Mouse (Mus musculus) monocyte, adult 5-6 weeks (primary cell): ENCODE measurements around the gene Dlx3. TPM values are rescaled to one million over a fixed set of nuclear protein-coding genes. Genes with fewer than 3 reads are reported as not detected.

Experiments
- ATAC-seq: fragments of 153-309, 156-312 bp; replicated peaks from 2 replicates; pipeline ENCODE4 v1.8.0; 2017; ENCODE audit warnings: mild to moderate bottlenecking; ENCODE audit not compliant: low TSS enrichment, insufficient number of reproducible peaks, severe bottlenecking, poor library complexity, low FRiP score
- total RNA-seq: library from RNA; stranded (forward); fragments of 200-1000, 200-491, 200-594 nt; gene quantifications from 3 replicates; pipeline ENCODE4 v1.2.3, GENCODE M21; 2017

The Dlx3 gene
- total RNA-seq, 1 experiment from 2014 or later: not detected

DNA sequence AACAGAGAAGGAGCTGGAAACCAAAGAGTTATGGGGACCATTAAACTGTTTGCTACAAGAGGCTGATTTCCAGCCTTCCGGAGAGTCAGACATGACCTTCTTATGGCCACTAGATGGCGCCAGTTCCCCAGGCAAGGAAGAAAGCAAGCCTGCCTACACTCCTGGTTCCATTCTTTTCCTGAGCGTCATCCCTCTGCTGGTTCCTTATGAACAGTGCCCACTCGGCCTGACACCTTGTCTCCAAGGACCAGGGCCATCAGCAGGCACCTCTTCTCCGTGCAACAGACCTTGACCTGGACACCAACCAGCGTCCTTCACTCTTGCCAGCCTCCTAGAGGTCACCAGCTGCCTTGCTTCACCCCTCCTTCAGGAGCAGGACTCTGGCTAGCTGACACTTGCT, 2.9 kb upstream of the Dlx3 start:
- ATAC-seq: peak; percentile 84

GRCm38 (mm10) chr11:95118505-95118904, 1.4 kb upstream of the Dlx3 start:
- no peak for ATAC-seq

DNA sequence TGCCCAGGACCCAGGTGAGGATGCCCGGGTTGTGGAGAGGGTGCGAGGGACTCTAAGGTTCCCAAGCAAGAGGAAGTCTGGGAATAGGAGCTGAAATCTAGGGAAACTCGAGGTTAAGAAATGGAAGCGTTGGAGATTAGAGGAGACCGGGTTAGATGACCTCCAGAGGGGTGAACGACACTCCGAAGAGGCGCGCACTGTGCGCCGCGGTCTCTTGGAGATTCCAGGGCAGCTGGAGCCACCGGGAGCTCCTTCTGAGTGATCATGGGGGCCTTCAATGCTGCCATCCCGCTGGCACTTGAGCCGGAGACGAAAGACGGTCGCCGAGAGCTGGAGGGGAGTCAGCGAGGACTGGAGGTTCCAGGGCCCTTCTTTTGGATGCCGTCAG, 708 bp downstream of the Dlx3 start:
- no peak for ATAC-seq

DNA sequence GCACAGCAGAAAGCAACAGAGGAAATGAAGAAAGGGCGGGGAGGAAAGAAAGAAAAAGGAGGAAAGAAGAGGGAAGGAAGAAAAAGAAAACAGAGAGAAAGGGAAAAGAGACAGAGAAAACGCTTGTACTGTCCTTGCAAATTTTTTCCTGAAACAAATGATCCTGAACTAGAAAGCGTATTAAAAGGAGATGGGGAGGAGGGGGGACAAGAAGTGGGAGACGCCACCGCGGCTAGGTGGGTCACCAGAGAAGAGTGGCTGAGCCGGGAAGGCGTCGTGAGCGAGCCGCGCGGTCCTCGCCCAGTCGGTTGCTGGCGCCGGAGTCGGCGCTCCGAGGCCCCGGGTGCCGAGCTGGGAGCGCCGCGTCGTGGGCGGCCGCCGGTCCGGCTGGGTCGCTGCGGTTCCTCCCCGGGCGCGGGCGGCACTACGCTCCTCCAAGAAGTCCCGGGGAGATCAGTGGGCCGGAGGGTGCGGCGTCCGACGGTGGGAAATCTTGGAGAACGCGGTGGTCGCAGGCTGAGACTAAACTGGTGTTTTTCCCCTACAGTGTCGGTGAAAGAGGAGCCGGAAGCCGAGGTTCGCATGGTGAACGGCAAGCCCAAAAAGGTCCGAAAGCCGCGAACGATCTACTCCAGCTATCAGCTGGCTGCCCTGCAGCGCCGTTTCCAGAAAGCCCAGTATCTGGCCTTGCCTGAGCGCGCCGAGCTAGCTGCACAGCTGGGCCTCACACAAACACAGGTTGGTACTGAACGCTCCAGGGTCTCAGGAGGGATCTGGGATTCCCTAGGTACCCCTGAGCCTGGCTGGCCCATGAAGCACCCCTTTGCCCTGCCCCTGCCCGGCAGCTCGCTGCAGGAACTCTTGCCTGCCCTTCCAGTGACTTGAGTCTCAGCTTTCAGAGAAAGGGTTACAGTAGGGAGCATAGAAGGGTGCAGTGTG, 1.5 kb downstream of the Dlx3 start:
- ATAC-seq: no peak

DNA sequence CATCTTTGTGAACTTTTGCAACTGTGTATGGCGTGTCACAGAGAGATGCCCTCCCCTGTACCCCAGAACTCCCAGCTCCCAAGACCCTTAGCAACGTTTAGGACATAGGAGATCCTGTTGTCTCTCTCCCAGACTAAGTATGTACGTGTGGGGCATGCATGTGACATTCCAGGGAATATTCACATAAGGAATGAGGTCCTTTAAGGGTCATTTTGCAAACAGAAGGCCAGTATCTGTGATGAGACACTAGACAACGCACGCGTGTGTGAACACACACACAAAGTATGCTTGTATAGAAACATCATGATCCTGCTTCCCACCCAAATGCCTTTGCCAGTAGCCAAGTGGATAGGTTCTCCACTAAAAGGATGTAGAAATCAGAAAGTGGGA, 2.2 kb downstream of the Dlx3 start:
- ATAC-seq: no peak

DNA sequence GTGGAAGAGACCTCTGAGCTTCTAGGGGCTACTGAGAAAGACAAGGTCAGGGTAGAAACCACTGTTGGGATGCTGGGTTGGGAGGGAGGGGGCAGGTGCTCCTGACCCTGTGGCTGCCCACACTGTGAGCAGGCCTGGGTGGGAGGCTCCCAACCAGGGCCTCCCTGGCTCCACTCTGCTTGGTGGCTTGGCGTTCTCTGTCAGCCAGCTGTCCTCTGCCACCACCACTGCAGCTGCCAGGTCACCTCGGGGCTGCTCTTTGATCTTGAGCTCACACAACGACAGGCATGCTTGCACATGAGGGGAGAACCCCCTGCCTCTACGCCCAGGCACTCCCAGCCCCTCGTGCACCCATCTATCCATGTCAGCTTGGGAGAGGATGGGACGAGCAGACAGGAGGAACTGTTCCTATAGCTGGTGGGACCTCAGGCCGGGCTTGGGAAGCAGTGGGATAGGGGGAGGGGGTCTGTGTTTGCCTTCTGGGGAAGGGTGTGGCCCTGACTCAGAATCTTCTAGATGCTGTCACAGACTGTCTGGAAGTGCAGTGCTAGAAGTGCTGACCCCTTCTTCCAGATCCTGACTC, 5.5 kb downstream of the Dlx3 start:
- ATAC-seq: no peak

DNA sequence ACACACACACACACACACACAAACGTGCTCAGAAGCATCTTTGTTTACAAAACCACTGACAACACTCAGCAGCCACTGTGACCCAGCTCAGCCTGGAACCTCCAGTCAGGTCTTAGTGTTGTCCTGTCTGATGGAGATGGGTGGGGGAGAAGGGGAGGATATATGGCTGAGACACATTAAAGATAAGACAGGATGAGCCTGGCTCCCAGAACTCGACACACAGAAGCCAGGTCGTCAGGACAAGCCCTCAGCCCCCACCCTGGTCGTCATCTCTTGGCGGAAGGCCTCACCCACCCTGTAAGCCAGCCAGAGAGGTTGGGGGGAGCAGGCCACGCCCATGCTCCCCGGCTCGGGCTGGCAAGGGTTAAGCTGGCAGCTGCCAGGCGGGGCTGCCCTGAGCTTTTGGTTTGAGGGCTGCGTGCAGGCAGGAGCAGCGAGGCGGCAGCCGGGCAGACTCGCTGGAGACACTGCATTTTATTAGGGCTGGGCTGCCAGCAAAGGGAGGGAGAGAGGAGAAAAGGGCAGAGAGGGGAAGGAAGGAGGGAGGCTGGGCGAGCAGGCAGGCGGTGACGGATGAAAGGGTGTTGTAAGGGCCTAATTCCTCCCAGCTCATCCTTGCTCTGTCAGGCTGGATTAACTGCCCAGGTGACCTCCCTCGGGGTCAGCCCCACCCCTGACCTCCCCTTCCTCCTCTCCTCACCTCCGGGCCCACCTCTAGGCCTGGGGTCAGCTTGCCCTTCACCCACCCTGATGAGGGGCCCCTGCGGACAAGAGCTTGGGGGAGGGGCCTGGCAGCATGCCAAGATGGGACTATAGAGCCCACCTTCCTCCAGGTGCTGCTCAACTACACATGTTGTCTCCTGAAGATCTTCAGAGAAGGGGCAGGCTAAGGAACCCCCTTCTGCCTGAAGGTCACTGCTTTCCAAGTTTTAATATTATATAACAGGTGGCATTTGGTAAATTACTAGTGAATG, 6.6 kb downstream of the Dlx3 start:
- no peak for ATAC-seq

GRCm38 (mm10) chr11:95128359-95128758, 8.4 kb downstream of the Dlx3 start:
- no peak for ATAC-seq

DNA sequence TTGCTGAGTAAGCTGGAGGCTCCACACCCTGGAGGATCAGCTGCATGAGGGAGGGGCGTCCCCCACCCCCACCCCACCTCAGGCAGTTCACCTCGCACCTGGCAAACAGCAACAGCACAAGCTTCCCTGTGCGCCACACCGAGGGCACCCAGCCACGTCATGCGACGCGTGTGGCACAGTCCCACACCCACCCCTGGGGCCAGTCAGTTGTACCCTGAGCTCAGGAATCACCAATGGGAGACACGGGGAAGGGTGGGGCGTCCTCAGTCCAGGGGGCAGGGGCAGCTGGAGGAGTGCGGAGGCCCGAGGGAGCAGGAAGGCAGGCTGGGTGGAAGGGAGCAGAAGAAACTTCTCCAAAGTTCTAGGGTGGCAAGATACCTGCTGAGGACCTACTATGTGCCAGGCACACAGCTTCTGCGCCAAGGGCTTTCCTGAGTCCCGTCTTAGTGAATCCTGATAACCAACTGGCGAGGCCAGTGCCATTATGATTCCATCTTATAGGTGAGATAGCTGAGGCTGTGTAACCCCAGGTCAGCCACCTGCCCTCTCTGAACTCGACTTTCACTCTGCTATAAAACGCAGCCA, 10.8 kb downstream of the Dlx3 start:
- no peak for ATAC-seq

DNA sequence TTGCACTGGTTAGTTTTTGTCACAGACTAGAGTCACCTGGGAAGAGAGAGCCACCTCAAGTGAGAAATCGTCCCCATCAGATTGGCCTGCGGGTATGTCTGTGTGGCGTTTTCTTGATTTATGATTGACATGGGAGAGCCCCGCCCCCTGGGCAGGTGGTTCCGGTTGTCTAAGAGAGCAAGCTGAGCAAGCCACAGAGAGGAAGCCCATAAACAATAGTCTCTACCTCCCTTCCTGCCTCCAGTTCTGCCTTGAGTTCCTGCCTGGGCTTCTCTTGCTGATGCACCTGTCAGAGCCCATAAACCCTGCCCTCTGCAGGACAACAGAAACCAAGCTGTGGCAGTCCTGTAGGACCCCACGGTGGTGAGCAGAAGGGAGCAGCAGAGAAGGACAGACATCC, 13.4 kb downstream of the Dlx3 start:
- no peak for ATAC-seq

GRCm38 (mm10) chr11:95137281-95137680, 17.4 kb downstream of the Dlx3 start:
- ATAC-seq: no peak

DNA sequence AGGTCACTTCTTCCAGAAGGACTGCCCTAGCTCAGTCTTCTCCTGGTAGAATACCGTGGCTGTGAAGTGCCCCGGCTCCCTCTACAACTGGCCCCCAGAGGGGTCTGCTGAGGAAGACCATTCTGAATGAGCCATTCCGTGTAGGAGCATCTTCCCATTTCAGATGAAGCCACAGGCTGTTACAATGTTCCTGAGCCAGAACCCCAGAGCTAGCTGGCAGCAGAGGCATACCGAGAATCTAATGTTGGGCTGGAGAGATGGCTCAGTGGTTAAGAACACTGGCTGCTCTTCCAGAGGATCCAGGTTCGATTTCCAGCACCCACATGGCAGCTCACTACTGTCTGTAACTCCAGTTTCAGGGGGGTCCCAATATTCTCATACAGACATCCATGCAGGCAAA, 20.0 kb downstream of the Dlx3 start:
- ATAC-seq: no peak

GRCm38 (mm10) chr11:95142258-95142657, 22.3 kb downstream of the Dlx3 start:
- no peak for ATAC-seq

GRCm38 (mm10) chr11:95142980-95143575, 23.2 kb downstream of the Dlx3 start:
- ATAC-seq: no peak

DNA sequence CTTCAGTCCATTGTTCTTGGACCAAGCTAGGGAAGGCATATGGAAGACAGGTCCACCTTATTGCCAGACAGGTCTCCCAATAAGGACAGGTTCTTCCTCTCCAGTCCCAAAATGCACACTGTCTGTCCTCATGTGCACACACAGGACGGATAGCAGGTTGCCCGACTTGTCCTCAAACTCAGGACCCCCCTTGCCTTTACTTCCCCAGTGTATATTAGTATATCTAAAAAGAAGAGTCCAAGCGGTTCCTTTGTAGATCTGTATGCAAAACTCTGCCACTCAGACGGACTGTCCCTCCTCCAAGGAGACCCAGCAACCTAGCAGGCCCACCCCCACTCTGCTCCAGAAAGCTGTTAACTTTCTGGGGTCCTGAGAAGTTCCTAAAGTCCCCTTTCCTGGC, 23.7 kb downstream of the Dlx3 start:
- ATAC-seq: no peak

- ATAC-seq: no peak
These were observed 24.4 kb downstream of the Dlx3 start for GRCm38 (mm10) chr11:95144091-95144945.

DNA sequence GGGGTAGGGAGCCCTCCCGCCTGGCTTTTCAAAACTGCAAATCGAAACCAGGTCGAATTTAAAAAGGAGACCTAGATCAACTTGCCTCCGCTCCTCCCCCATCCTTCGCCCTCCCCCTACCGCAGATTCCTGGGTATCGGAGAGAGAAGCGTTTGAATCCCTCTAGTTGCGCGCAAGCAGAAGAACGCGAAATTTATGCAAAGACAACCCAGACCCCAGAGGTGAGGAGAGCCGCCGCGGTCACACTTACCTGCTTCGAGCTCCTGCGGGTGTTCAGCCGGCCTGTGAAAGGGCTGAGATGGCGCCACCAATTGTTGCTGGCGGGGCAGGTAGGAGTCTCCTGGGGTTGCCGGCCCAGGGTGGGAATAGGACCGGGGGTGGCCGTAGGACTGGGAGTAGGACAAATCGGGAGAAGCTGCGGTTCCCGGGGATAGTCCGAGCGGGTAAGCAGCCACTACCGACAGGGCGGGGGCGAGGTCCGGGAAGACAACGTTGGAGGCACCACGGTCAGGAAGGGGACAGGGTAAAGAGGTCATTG, 25.1 kb downstream of the Dlx3 start:
- no peak for ATAC-seq
